Mouse (Mus musculus): ENCODE results near the gene Clcf1. TPM values are rescaled to one million over a fixed set of nuclear protein-coding genes. Genes with fewer than 3 reads are reported as not detected.

Gene Clcf1
- 3.2 and 4.0 TPM in 2 replicates for polyA plus RNA-seq (2015; fragmentation: Nextera tagmentation; extraction: Ambion mirVana)

DNA sequence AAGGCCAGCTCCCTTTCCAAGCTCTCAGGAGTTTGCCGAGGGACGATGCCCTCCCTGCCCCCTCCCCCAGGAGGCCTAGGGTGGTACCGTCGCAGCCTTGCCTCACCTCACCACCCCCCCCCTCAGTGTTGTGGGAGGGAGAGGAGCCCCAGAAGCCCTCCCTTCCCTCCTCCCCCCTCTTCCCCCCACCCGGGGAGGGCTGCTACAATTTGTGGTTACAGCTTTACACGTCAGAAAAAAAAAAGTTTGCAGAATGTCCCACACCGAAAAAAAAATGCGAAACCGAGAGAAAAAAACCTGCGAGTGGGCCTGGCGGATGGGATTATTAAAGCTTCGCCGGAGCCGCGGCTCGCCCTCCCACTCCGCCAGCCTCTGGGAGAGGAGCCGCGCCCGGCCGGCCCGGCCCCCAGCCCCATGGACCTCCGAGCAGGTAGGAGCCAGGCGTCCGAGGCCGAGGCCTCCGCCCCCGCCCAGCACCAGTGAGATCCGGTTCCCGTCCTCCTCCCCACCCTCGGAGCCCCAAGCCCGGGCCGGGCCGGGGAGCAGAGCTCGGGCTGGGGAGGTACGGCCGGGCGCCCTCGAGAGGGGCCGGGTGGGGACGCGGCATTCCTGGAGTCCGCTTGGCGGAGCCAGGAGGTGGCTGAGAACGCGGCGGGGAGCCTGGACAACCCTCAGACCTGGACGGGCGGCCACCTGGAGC is at the start of gene Clcf1, which contains the start of gene AC109138.7:
Gene Clcf1 (plus strand): TSS at position 168 of the 700 bp plus-strand sequence.
Gene AC109138.7 (plus strand): TSS at position 287 of the 700 bp plus-strand sequence.

DNA sequence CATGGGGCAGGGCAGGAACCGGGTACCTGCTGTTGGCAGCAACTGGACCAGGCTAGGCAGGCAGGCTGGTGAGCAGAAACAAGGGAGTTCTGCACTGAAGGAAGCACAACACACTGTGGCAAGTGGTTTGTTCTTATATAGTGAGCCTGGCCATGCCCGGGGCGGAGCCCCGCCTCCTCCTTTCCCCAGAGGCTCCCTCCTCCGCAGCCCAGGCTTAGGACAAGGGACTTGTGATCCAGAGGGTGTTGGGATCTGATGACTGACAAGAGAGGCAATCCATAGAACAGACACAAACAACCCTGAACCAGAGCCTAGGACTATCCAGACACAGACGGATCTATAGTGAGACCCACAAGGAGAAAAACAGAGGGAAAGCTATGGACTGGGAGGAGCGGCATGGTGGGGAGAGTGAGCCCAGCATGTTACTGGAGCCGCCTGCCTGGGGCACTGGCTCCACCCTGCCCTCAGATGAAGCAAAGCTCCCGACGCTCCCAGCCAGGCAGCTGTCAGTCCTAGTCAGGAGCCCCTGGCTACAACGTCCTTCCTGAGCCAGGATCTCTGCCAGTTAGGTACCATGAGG is 38.6 kb upstream of the Clcf1 start, which contains the start of gene Carns1:
Gene Carns1 (minus strand): TSS at position 112 of the 580 bp plus-strand sequence.

DNA sequence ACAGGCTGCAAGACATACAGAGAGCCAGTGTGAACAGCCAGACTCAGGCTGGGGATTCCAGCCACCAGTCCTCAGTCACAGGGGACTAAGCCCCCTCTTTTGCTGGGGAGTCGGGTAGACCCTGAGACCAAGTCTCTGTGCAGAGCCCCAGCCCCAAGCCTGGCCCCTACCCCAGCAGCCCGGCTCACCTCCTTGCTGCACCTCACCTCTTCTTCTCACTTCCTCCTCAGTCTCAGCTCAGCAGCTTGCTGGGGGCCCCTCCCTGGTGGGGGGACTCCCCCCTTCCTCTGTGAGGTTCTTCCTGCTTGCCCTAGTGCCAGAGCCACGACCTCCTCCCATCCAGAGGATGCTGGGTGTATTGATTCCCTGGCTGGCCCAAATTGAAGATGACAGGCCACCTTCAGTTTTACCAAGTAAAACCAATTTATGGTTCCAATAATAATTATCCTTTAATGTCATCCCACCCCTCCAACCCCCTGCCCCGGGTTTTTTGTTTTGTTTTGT is 23.2 kb upstream of the Clcf1 start, which contains the start of gene Tbc1d10c:
Gene Tbc1d10c (minus strand): TSS at position 454 of the 504 bp plus-strand sequence.

DNA sequence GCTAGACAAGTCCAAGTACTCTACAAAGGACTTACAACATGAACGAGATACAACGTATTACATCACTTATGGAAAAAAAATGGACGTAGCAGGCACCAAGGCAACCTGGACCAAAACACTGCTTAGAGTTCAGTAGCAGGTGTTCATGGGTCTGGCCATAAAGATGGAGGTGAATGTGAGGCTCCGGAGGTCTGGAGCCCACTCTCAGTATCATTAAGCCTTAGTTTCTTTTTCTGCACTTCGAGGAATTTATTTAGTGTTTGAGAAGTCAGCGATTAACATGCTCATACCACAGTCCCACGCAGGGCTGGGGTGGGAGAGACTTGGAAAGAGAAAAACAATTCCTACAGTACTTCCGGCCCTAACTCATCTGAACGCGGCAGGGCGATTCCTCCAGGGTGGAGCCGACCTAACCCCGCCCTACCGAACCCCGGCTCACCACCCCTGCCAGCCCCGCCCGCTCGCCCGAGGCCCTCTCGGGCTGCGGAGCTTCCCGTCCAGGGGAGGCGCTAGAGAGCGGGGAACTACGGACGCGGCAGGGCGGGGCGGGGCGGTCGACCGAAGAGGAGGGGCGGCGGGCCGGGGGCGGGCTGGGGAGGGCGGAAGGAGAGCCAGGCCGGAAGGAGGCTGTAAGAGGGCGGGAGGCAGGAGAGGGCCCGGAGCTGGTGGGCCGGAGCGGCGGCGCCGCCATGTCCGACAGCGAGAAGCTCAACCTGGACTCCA is 22.3 kb upstream of the Clcf1 start, which contains the start of gene Ppp1ca:
Gene Ppp1ca (plus strand): TSS at position 538 of the 723 bp plus-strand sequence.

DNA sequence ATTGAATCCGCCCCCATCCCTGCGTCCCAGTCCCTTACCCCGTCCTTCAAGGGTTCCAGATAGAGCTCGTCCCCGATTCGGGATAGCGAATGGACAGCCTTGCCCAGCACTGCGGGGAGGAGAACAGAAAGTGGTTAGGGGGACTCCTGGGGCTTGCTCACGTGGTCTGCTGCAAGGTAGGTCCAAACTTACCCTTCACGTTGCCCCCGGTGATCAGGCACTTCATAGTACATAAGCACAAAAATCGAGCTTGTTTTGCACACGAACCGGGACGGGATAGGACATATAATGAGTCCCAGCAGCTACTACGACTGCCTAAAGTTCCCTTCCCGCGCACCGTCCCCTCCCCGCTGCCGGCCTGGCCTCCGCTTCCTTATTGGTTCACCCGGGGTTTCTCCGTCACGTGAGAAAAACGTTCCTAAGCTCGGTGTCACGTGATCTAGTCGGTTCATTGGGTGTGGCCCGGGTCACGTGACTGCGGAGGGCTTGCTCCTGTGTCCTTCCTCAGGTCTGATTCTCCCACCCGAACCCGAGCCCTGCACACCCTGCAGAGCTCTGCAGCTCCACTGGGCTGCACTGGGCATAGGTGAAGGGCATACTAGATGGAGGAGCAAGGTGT is 12.6 kb upstream of the Clcf1 start, which contains the start of gene Rad9a:
Gene Rad9a (minus strand): TSS at position 372 of the 619 bp plus-strand sequence.

DNA sequence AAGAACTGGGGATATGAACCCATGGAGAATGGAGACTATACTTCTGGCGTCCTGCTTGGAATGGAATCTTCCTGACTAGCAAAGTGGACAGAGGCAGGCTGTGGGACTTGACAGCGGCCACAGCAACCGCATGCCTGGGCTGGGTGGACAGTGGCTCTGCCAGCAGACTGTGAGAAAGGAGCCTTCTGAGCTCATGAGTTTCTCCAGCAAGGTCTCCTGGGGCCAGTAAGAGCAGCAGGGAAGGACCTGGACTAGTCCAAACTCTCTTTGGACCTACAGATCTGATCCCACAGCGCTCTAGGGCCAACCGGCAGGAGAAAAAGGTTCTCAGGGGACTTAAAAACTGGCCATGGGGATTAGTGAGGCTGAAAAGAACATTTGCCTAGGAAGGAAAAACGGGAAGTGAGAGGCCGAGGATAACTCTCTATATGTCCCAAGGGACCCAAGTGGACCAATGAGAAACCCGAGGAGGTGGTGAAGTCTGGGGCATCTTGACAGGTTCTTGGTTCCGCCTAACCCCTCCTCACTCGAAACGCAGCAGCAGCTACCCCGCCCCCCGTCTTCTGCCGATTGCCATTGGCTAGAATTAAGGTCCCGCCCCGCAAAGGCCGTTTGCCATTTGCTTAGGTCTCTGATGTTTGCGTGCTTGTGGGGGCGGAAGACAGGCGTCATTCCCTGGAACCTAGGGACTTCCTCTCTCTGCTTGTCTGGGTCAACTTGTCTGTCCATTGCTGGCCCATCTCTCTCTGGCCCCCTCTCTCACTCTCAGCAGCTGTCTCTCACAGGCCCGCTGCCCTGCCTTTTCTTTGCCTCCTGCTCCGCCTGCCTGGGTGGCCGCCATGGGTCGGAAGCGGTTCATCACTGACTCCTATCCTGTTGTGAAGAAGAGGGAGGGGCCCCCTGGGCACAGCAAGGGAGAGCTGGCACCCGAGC is 17.5 kb downstream of the Clcf1 start, which contains the start of gene Pold4:
Gene Pold4 (plus strand): TSS at position 647 of the 933 bp plus-strand sequence.

DNA sequence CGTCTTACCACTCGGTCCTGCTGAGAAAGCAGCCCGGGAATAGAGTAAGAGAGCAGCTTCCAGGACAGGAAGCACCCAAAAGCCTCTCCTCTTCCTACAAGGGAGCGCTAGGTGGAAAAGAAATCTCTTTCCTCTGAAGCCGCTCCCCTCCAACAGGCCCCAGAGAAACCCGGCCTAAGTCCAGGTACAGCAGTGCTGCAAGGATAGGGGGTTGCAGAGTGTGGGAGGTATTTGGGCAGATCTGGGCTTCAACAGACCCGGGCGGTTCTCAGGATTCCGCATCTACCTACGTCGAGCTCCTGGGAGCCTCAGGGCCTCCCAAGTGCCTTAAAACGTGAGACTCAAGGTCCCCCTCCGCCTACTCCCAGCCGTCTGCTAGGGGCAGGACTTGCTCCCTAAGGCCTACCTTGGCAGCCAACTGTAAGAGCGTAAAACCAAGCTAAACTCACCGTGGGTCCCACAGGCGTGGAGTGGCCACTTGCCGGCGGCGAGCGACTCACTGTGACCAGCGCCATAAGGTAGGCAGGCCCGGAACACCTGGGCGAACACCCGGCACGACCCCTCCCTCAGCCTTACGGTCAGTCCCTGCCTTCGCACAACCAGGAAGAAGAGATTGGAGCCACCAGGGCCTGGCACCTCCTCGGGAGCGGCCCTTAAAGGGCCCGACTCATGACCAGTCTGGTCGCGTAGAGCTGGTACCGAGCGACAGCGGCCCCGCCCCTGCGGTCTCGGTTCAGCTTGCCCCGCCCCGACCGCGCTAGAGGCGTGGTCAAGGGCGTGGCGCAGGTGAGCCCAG is 54.7 kb downstream of the Clcf1 start, which contains the start of gene Ssh3:
Gene Ssh3 (minus strand): TSS at position 615 of the 796 bp plus-strand sequence.

Other genes with a start within 250 kb of the Clcf1 start
- gene Aldh3b2, start 241.9 kb upstream of the Clcf1 start, polyA plus RNA-seq (2015; fragmentation: Nextera tagmentation; extraction: Ambion mirVana): 0.45 and 0.91 TPM in 2 replicates
- 7.9 and 9.8 TPM in 2 replicates for gene Acy3, start 227.7 kb upstream of the Clcf1 start, polyA plus RNA-seq (2015; fragmentation: Nextera tagmentation; extraction: Ambion mirVana)
- gene Tbx10, start 221.5 kb upstream of the Clcf1 start, polyA plus RNA-seq (2015; fragmentation: Nextera tagmentation; extraction: Ambion mirVana): 0.06 TPM in 1 of 2 replicates, not detected in the other
- 20.8 and 22.9 TPM in 2 replicates for gene Nudt8, start 213.7 kb upstream of the Clcf1 start, polyA plus RNA-seq (2015; fragmentation: Nextera tagmentation; extraction: Ambion mirVana)
- gene Gm49405, start 213.6 kb upstream of the Clcf1 start, polyA plus RNA-seq (2015; fragmentation: Nextera tagmentation; extraction: Ambion mirVana): 0.71 and 0.87 TPM in 2 replicates
- gene Doc2g, start 210.9 kb upstream of the Clcf1 start, polyA plus RNA-seq (2015; fragmentation: Nextera tagmentation; extraction: Ambion mirVana): 1.3 and 1.6 TPM in 2 replicates
- 162 and 170 TPM in 2 replicates for gene Ndufv1, start 201.4 kb upstream of the Clcf1 start, polyA plus RNA-seq (2015; fragmentation: Nextera tagmentation; extraction: Ambion mirVana)
- gene Gstp1, start 176.3 kb upstream of the Clcf1 start, polyA plus RNA-seq (2015; fragmentation: Nextera tagmentation; extraction: Ambion mirVana): 309 and 335 TPM in 2 replicates
- 7.4 and 12.0 TPM in 2 replicates for gene Gstp2, start 168.2 kb upstream of the Clcf1 start, polyA plus RNA-seq (2015; fragmentation: Nextera tagmentation; extraction: Ambion mirVana)
- gene Gstp3, start 154.7 kb upstream of the Clcf1 start, polyA plus RNA-seq (2015; fragmentation: Nextera tagmentation; extraction: Ambion mirVana): 30.1 and 31.1 TPM in 2 replicates
- 0.19 TPM in 1 of 2 replicates, not detected in the other for gene Cabp2, start 132.7 kb upstream of the Clcf1 start, polyA plus RNA-seq (2015; fragmentation: Nextera tagmentation; extraction: Ambion mirVana)
- gene Cdk2ap2, start 117.1 kb upstream of the Clcf1 start, polyA plus RNA-seq (2015; fragmentation: Nextera tagmentation; extraction: Ambion mirVana): 172 and 193 TPM in 2 replicates
- 16.6 and 22.5 TPM in 2 replicates for gene Pitpnm1, start 114.2 kb upstream of the Clcf1 start, polyA plus RNA-seq (2015; fragmentation: Nextera tagmentation; extraction: Ambion mirVana)
- 46.8 and 51.7 TPM in 2 replicates for gene Aip, start 88.4 kb upstream of the Clcf1 start, polyA plus RNA-seq (2015; fragmentation: Nextera tagmentation; extraction: Ambion mirVana)
- gene Gpr152, start 74.5 kb upstream of the Clcf1 start, polyA plus RNA-seq (2015; fragmentation: Nextera tagmentation; extraction: Ambion mirVana): not detected in 2 replicates
- 0.34 and 0.51 TPM in 2 replicates for gene Cabp4, start 70.2 kb upstream of the Clcf1 start, polyA plus RNA-seq (2015; fragmentation: Nextera tagmentation; extraction: Ambion mirVana)
- 83.9 and 109 TPM in 2 replicates for gene Coro1b, start 65.6 kb upstream of the Clcf1 start, polyA plus RNA-seq (2015; fragmentation: Nextera tagmentation; extraction: Ambion mirVana)
- 54.1 and 74.8 TPM in 2 replicates for gene Ptprcap, start 60.6 kb upstream of the Clcf1 start, polyA plus RNA-seq (2015; fragmentation: Nextera tagmentation; extraction: Ambion mirVana)
- gene Rps6kb2, start 50.9 kb upstream of the Clcf1 start, polyA plus RNA-seq (2015; fragmentation: Nextera tagmentation; extraction: Ambion mirVana): 30.1 and 37.0 TPM in 2 replicates
- gene Carns1, start 38.8 kb upstream of the Clcf1 start, polyA plus RNA-seq (2015; fragmentation: Nextera tagmentation; extraction: Ambion mirVana): 2.5 and 3.6 TPM in 2 replicates
- 26.1 and 34.7 TPM in 2 replicates for gene Tbc1d10c, start 23.0 kb upstream of the Clcf1 start, polyA plus RNA-seq (2015; fragmentation: Nextera tagmentation; extraction: Ambion mirVana)
- 442 and 443 TPM in 2 replicates for gene Ppp1ca, start 22.2 kb upstream of the Clcf1 start, polyA plus RNA-seq (2015; fragmentation: Nextera tagmentation; extraction: Ambion mirVana)
- gene Rad9a, start 12.6 kb upstream of the Clcf1 start, polyA plus RNA-seq (2015; fragmentation: Nextera tagmentation; extraction: Ambion mirVana): 17.5 and 19.7 TPM in 2 replicates
- gene AC109138.7, start 119 bp downstream of the Clcf1 start, polyA plus RNA-seq (2015; fragmentation: Nextera tagmentation; extraction: Ambion mirVana): not detected in 2 replicates
- 30.2 and 35.5 TPM in 2 replicates for gene Pold4, start 17.7 kb downstream of the Clcf1 start, polyA plus RNA-seq (2015; fragmentation: Nextera tagmentation; extraction: Ambion mirVana)
- gene Ssh3, start 54.9 kb downstream of the Clcf1 start, polyA plus RNA-seq (2015; fragmentation: Nextera tagmentation; extraction: Ambion mirVana): 4.7 and 6.3 TPM in 2 replicates
- gene Ankrd13d, start 68.9 kb downstream of the Clcf1 start, polyA plus RNA-seq (2015; fragmentation: Nextera tagmentation; extraction: Ambion mirVana): 1.7 and 2.7 TPM in 2 replicates
- 23.0 and 33.3 TPM in 2 replicates for gene Grk2, start 92.0 kb downstream of the Clcf1 start, polyA plus RNA-seq (2015; fragmentation: Nextera tagmentation; extraction: Ambion mirVana)
- gene Kdm2a, start 184.0 kb downstream of the Clcf1 start, polyA plus RNA-seq (2015; fragmentation: Nextera tagmentation; extraction: Ambion mirVana): 19.6 and 20.3 TPM in 2 replicates
- 9.0 and 13.6 TPM in 2 replicates for gene Rhod, start 225.2 kb downstream of the Clcf1 start, polyA plus RNA-seq (2015; fragmentation: Nextera tagmentation; extraction: Ambion mirVana)

All from spleen, postnatal 0 days (tissue).